8 mouse cellular contexts compared by ENCODE assay signal in the genomic region with DNA sequence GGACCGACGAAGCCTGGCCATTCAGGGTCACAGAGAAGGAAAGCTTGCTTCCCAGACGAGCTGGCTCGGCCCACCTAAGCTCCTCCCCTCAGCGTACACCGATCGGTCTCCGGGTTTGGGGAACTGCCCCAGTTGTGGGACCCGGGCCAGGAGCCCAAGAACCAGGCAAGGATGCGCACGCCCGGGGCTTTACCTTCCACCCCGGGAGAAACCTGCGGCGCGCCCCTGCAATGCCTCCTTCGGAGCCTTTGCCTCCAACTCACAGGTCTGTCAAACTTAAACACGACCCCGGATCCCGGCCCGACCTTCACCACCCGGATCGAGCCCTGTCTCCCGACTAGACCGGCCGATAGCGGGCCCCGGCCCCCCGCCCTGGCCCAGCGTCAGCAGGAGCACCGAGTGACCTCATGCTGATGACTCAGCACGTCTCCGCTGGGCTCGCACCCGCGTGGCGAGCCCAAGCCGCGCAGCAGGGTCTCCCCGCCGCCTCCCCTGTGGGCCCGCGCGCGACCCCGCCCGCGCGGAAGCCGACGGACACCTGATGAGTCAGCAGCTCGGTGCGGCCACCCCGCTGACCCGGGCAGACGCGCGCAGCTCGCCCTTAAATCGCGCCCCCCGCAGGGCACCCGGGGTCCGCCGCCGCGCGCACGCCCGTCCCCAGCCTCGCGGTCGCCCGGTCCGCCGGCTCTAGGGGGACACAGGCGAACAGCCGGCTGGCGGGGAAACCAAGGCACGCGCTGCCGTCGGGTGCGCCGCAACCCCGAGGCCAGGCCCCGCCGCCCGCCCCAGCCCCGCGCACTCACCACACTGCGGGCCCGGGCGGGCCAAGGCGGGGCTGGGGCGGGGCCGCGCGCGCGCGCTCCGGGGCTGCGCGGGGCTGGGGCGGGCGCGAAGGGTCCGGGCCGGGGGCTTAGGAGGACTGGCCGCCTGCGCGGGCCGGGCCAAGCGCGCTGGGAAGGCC. TPM values are rescaled to one million over a fixed set of nuclear protein-coding genes. Genes with fewer than 3 reads are reported as not detected.
DNase-seq lines count a peak whose midpoint lies in the region; ATAC-seq and TF ChIP-seq lines count a peak whose summit lies in the region.

No protein-coding gene starts in this region.

- peaks cover 9% of the 10 kb centered on the region for H3K4me1 ChIP-seq in bone marrow, adult 2 months (ENCODE audit: control insufficient read depth, insufficient read depth, low read length)
- peaks cover 71% of the 10 kb centered on the region for H3K4me1 ChIP-seq in erythroblast, embryonic 14.5 days (ENCODE audit: control insufficient read depth)
- peaks cover 25 to 31% of the 10 kb centered on the region in 2 experiments for H3K4me1 ChIP-seq in heart, embryonic 14.5 days (ENCODE audit: control insufficient read depth in 2 of 2, insufficient read depth in 2 of 2, low read length in 2 of 2)
- H3K4me1 ChIP-seq in lung, embryonic 14.5 days (ENCODE audit: insufficient read depth), result peaks cover 19% of the 10 kb centered on the region
- H3K4me1 ChIP-seq in neural tube, embryonic 14.5 days (ENCODE audit: control insufficient read depth, insufficient read depth, low read length), result peaks cover 15% of the 10 kb centered on the region

- H3K9me3 ChIP-seq in erythroblast, embryonic 14.5 days (ENCODE audit: control insufficient read depth, low read length), result no peaks in the 10 kb centered on the region
- H3K9me3 ChIP-seq in heart, embryonic 14.5 days (ENCODE audit: control insufficient read depth, low read length), result no peaks in the 10 kb centered on the region
- H3K9me3 ChIP-seq in lung, embryonic 14.5 days (ENCODE audit: low read depth, low read length), result no peaks in the 10 kb centered on the region
- H3K9me3 ChIP-seq in neural tube, embryonic 14.5 days (ENCODE audit: control insufficient read depth, low read length), result no peaks in the 10 kb centered on the region

- peak; percentile 65; the same call in 1 of the 2 replicates for TF ChIP-seq POLR2A in bone marrow, adult 2 months (IDR thresholded peaks at IDR 0.05; ENCODE audit: borderline replicate concordance, control insufficient read depth, low read depth, low read length)

- H3K27me3 ChIP-seq in erythroblast, embryonic 14.5 days (ENCODE audit: control insufficient read depth), result no peaks in the 10 kb centered on the region
- no peaks in the 10 kb centered on the region for H3K27me3 ChIP-seq in heart, embryonic 14.5 days (ENCODE audit: control insufficient read depth, insufficient read depth, low read length)
- H3K27me3 ChIP-seq in lung, embryonic 14.5 days (ENCODE audit: insufficient read depth, low read length), result no peaks in the 10 kb centered on the region
- no peaks in the 10 kb centered on the region for H3K27me3 ChIP-seq in neural tube, embryonic 14.5 days (ENCODE audit: control insufficient read depth, insufficient read depth, low read length)

- H3K4me3 ChIP-seq in bone marrow, adult 2 months (replicated peaks; ENCODE audit: control insufficient read depth, low read depth, low read length), result peak overlapping the region; percentile 80
- peak overlapping the region; percentile 83 for H3K4me3 ChIP-seq in erythroblast, embryonic 14.5 days (replicated peaks)
- peak overlapping the region; percentile 87 to 92 for H3K4me3 ChIP-seq in heart, embryonic 14.5 days (ENCODE audit: control insufficient read depth in 1 of 2, insufficient read depth in 1 of 2, low read depth in 1 of 2, low read length in 2 of 2)
- H3K4me3 ChIP-seq in lung, embryonic 14.5 days (ENCODE audit: low read depth, low read length), result peak overlapping the region; percentile 95
- peak overlapping the region; percentile 88 for H3K4me3 ChIP-seq in neural tube, embryonic 14.5 days (ENCODE audit: low read depth, low read length)

- H3K36me3 ChIP-seq in erythroblast, embryonic 14.5 days (ENCODE audit: control insufficient read depth), result peaks cover 40% of the 10 kb centered on the region
- peaks cover 11% of the 10 kb centered on the region for H3K36me3 ChIP-seq in heart, embryonic 14.5 days (ENCODE audit: control insufficient read depth, insufficient read depth, low read length)
- peaks cover 16% of the 10 kb centered on the region for H3K36me3 ChIP-seq in lung, embryonic 14.5 days (ENCODE audit: insufficient read depth)
- H3K36me3 ChIP-seq in neural tube, embryonic 14.5 days (ENCODE audit: control insufficient read depth, insufficient read depth, low read length), result 0 out of 2 replicates have a peak, but pooled peaks cover 5% of the 10 kb centered on the region

- DNase-seq in CD4-positive helper T cell, adult 2 months (ENCODE audit: low read depth, low spot score), result peak; percentile 77
- peak; percentile 85 for DNase-seq in kidney, postnatal 10 days
- peak; percentile 79 for DNase-seq in lung, embryonic 14.5 days
- DNase-seq in testis, postnatal 10 days (ENCODE audit: low spot score), result peak; percentile 81

- ATAC-seq in heart, embryonic 14.5 days (ENCODE audit: insufficient number of reproducible peaks, insufficient read depth, low FRiP score, low read depth), result peak; percentile 71
- peak; percentile 77 for ATAC-seq in lung, embryonic 14.5 days (ENCODE audit: insufficient read depth)
- peak; percentile 83 for ATAC-seq in neural tube, embryonic 14.5 days (ENCODE audit: low read depth)

- peak overlapping the region; percentile 94 for H3K9ac ChIP-seq in heart, embryonic 14.5 days (ENCODE audit: low read length)
- H3K9ac ChIP-seq in lung, embryonic 14.5 days, result peak overlapping the region; percentile 91
- peak overlapping the region; percentile 93 for H3K9ac ChIP-seq in neural tube, embryonic 14.5 days (replicated peaks; ENCODE audit: low read depth, low read length)

- peak overlapping the region; percentile 76 for H3K4me2 ChIP-seq in heart, embryonic 14.5 days (ENCODE audit: low read length)
- H3K4me2 ChIP-seq in lung, embryonic 14.5 days, result peak overlapping the region; percentile 86
- peak overlapping the region; percentile 97 for H3K4me2 ChIP-seq in neural tube, embryonic 14.5 days (ENCODE audit: low read depth, low read length)

- WGBS in bone marrow, adult 2 months, result under 1% methylated on average over 112 of the region's 116 CpGs
- under 1% methylated on average over 76 of the region's 116 CpGs for WGBS in heart, embryonic 14.5 days
- WGBS in lung, embryonic 14.5 days, result under 1% methylated on average over 107 of the region's 116 CpGs
- under 1% methylated on average over 55 of the region's 116 CpGs for WGBS in neural tube, embryonic 14.5 days

- peak overlapping the region; percentile 94 for H3K27ac ChIP-seq in bone marrow, adult 2 months (ENCODE audit: control insufficient read depth, insufficient read depth, low read depth, low read length, poor library complexity)
- H3K27ac ChIP-seq in heart, embryonic 14.5 days (replicated peaks in 1 of 2; ENCODE audit: control insufficient read depth in 1 of 2, insufficient read depth in 1 of 2, low read depth in 2 of 2, low read length in 2 of 2), result peak overlapping the region; percentile 75 to 86
- peak overlapping the region; percentile 93 for H3K27ac ChIP-seq in lung, embryonic 14.5 days (ENCODE audit: low read depth)
- peak overlapping the region; percentile 87 for H3K27ac ChIP-seq in neural tube, embryonic 14.5 days (ENCODE audit: low read depth, low read length)

- no peak for TF ChIP-seq CTCF in bone marrow, adult 2 months (IDR thresholded peaks at IDR 0.05; ENCODE audit: control insufficient read depth, insufficient read depth, low read length)
- TF ChIP-seq CTCF in lung, embryonic 14.5 days (IDR thresholded peaks at IDR 0.05; ENCODE audit: low read depth), result no peak

RNA-seq across cellular contexts. Expression of a gene that starts 0.6 kb away (rescaled TPM):
- 61.7 and 86.9 TPM in 2 replicates for polyA plus RNA-seq in bone marrow, adult 2 months (2011; ENCODE audit: insufficient read depth, insufficient read length, low replicate concordance, missing spikeins)
- 18.3 and 20.4 TPM in 2 replicates for polyA plus RNA-seq in erythroblast, embryonic 14.5 days (2012)
- 16.6 and 18.1 TPM in 2 replicates for polyA plus RNA-seq in heart, embryonic 14.5 days (2014; fragmentation: Nextera tagmentation; extraction: Ambion mirVana)
- 25.3 and 28.6 TPM in 2 replicates for polyA plus RNA-seq in lung, embryonic 14.5 days (2014; fragmentation: Nextera tagmentation; extraction: Ambion mirVana)
- 30.5 and 36.8 TPM in 2 replicates for polyA plus RNA-seq in neural tube, embryonic 14.5 days (2014; fragmentation: Nextera tagmentation; extraction: Ambion mirVana)

RNA-seq across cellular contexts. Expression of a gene that starts 7.8 kb away (rescaled TPM):
- polyA plus RNA-seq in bone marrow, adult 2 months (2011; ENCODE audit: insufficient read depth, insufficient read length, low replicate concordance, missing spikeins), result 67.9 and 138 TPM in 2 replicates
- polyA plus RNA-seq in erythroblast, embryonic 14.5 days (2012), result 19.3 and 22.9 TPM in 2 replicates
- polyA plus RNA-seq in heart, embryonic 14.5 days (2014; fragmentation: Nextera tagmentation; extraction: Ambion mirVana), result 17.6 and 18.5 TPM in 2 replicates
- polyA plus RNA-seq in lung, embryonic 14.5 days (2014; fragmentation: Nextera tagmentation; extraction: Ambion mirVana), result 26.1 and 33.1 TPM in 2 replicates
- polyA plus RNA-seq in neural tube, embryonic 14.5 days (2014; fragmentation: Nextera tagmentation; extraction: Ambion mirVana), result 42.8 and 48.2 TPM in 2 replicates

RNA-seq across cellular contexts. Expression of a gene that starts 10.7 kb away (rescaled TPM):
- polyA plus RNA-seq in bone marrow, adult 2 months (2011; ENCODE audit: insufficient read depth, insufficient read length, low replicate concordance, missing spikeins), result 2.3 TPM in 1 of 2 replicates, not detected in the other
- 0.03 and 0.06 TPM in 2 replicates for polyA plus RNA-seq in erythroblast, embryonic 14.5 days (2012)
- polyA plus RNA-seq in heart, embryonic 14.5 days (2014; fragmentation: Nextera tagmentation; extraction: Ambion mirVana), result 17.1 and 22.3 TPM in 2 replicates
- polyA plus RNA-seq in lung, embryonic 14.5 days (2014; fragmentation: Nextera tagmentation; extraction: Ambion mirVana), result 29.0 and 29.8 TPM in 2 replicates
- polyA plus RNA-seq in neural tube, embryonic 14.5 days (2014; fragmentation: Nextera tagmentation; extraction: Ambion mirVana), result 15.3 and 24.9 TPM in 2 replicates

RNA-seq across cellular contexts. Expression of a gene that starts 15.1 kb away (rescaled TPM):
- polyA plus RNA-seq in bone marrow, adult 2 months (2011; ENCODE audit: insufficient read depth, insufficient read length, low replicate concordance, missing spikeins), result 45.4 and 46.8 TPM in 2 replicates
- polyA plus RNA-seq in erythroblast, embryonic 14.5 days (2012), result 9.6 and 12.2 TPM in 2 replicates
- polyA plus RNA-seq in heart, embryonic 14.5 days (2014; fragmentation: Nextera tagmentation; extraction: Ambion mirVana), result 72.0 and 73.2 TPM in 2 replicates
- 95.3 and 99.5 TPM in 2 replicates for polyA plus RNA-seq in lung, embryonic 14.5 days (2014; fragmentation: Nextera tagmentation; extraction: Ambion mirVana)
- polyA plus RNA-seq in neural tube, embryonic 14.5 days (2014; fragmentation: Nextera tagmentation; extraction: Ambion mirVana), result 170 and 187 TPM in 2 replicates

RNA-seq across cellular contexts. Expression of a gene that starts 15.1 kb away (rescaled TPM):
- polyA plus RNA-seq in bone marrow, adult 2 months (2011; ENCODE audit: insufficient read depth, insufficient read length, low replicate concordance, missing spikeins), result 6.7 TPM in 1 of 2 replicates, not detected in the other
- polyA plus RNA-seq in erythroblast, embryonic 14.5 days (2012), result not detected in 2 replicates
- polyA plus RNA-seq in heart, embryonic 14.5 days (2014; fragmentation: Nextera tagmentation; extraction: Ambion mirVana), result 19.4 and 19.5 TPM in 2 replicates
- polyA plus RNA-seq in lung, embryonic 14.5 days (2014; fragmentation: Nextera tagmentation; extraction: Ambion mirVana), result 1.1 TPM in 1 of 2 replicates, not detected in the other
- 2.3 and 2.5 TPM in 2 replicates for polyA plus RNA-seq in neural tube, embryonic 14.5 days (2014; fragmentation: Nextera tagmentation; extraction: Ambion mirVana)

Comparison
In these comparisons a context has a peak if more than half of its experiments do, and no peak if none do; other contexts are left out.
1. Peak in every context shown above with its lines: DNase-seq, ATAC-seq, H3K4me3 ChIP-seq and H3K27ac ChIP-seq.